8 mouse cellular contexts compared by ENCODE assay signal in the genomic region with DNA sequence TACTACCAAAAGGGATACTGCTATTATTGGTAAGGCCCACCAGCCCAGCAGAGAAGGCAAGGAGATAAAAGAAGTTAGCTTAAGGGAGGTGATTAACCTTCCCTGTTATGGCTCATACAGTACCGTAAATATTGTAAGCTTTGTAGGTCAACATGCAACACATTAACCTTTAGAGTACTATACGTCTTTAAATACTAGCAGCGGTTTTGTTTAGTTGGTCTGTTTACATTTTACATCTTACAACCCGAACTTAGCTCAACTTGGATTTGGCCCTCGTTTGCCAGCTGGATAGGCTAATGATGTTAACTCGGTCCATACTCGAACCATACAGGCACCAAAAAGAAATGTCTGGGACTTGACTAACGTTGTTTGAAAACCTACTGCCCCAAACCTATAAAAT. TPM values are rescaled to one million over a fixed set of nuclear protein-coding genes. Genes with fewer than 3 reads are reported as not detected.
DNase-seq lines count a peak whose midpoint lies in the region; ATAC-seq and TF ChIP-seq lines count a peak whose summit lies in the region.

No protein-coding gene starts in this region.

- H3K27me3 ChIP-seq in liver, adult 2 months (ENCODE audit: control insufficient read depth, insufficient read depth, low read length) = no peaks in the 10 kb centered on the region
- H3K27me3 ChIP-seq in embryonic facial prominence, embryonic 12.5 days = no peaks in the 10 kb centered on the region
- no peaks in the 10 kb centered on the region for H3K27me3 ChIP-seq in hindbrain, postnatal 0 days (ENCODE audit: insufficient read depth, low read length)
- no peaks in the 10 kb centered on the region for H3K27me3 ChIP-seq in midbrain, postnatal 0 days (ENCODE audit: insufficient read depth, low read length)

- peak overlapping the region; percentile 87 for H3K4me2 ChIP-seq in embryonic facial prominence, embryonic 12.5 days (replicated peaks)
- peak overlapping the region; percentile 99 for H3K4me2 ChIP-seq in hindbrain, postnatal 0 days (ENCODE audit: low read depth, low read length)
- peak overlapping the region; percentile 82 for H3K4me2 ChIP-seq in midbrain, postnatal 0 days (ENCODE audit: low read depth, low read length, poor library complexity, severe bottlenecking)

- no peaks in the 10 kb centered on the region for H3K9me3 ChIP-seq in embryonic facial prominence, embryonic 12.5 days
- H3K9me3 ChIP-seq in hindbrain, postnatal 0 days (ENCODE audit: low read length) = no peaks in the 10 kb centered on the region
- H3K9me3 ChIP-seq in midbrain, postnatal 0 days (ENCODE audit: low read length) = no peaks in the 10 kb centered on the region

- no peak for TF ChIP-seq POLR2A in liver, adult 2 months (IDR thresholded peaks at IDR 0.05; ENCODE audit: extremely low read depth, insufficient read depth, low read length)

- no peak overlapping the region for H3K27ac ChIP-seq in liver, adult 2 months (replicated peaks; ENCODE audit: insufficient read depth, low read depth, low read length)
- peak overlapping the region; percentile 63; the same call in 1 of the 2 replicates for H3K27ac ChIP-seq in embryonic facial prominence, embryonic 12.5 days
- H3K27ac ChIP-seq in hindbrain, postnatal 0 days = peak overlapping the region; percentile 45; the same call in 1 of the 2 replicates
- H3K27ac ChIP-seq in midbrain, postnatal 0 days (ENCODE audit: low read depth, low read length) = no peak overlapping the region

- WGBS in liver, adult 2 months = 1% methylated on average over 8 of the region's 8 CpGs
- WGBS in embryonic facial prominence, embryonic 12.5 days = 9% methylated on average over 8 of the region's 8 CpGs
- WGBS in hindbrain, postnatal 0 days = 11% methylated on average over 8 of the region's 8 CpGs
- 14% methylated on average over 8 of the region's 8 CpGs for WGBS in midbrain, postnatal 0 days

- no peaks in the 10 kb centered on the region for H3K36me3 ChIP-seq in liver, adult 2 months (ENCODE audit: control insufficient read depth, insufficient read depth, low read length)
- no peaks in the 10 kb centered on the region for H3K36me3 ChIP-seq in embryonic facial prominence, embryonic 12.5 days
- no peaks in the 10 kb centered on the region for H3K36me3 ChIP-seq in hindbrain, postnatal 0 days (ENCODE audit: insufficient read depth, low read length)
- no peaks in the 10 kb centered on the region for H3K36me3 ChIP-seq in midbrain, postnatal 0 days (ENCODE audit: insufficient read depth, low read length)

- no peak for ATAC-seq in embryonic facial prominence, embryonic 12.5 days (ENCODE audit: insufficient number of reproducible peaks, insufficient read depth, low FRiP score, low TSS enrichment)
- ATAC-seq in hindbrain, postnatal 0 days = no peak
- ATAC-seq in midbrain, postnatal 0 days (ENCODE audit: low FRiP score) = no peak
- no peak for ATAC-seq in activated CD4-positive, CD25-positive, alpha-beta regulatory T cell, adult 4 months

- H3K9ac ChIP-seq in liver, adult 2 months (ENCODE audit: low read depth, low read length) = peak overlapping the region; percentile 77
- H3K9ac ChIP-seq in embryonic facial prominence, embryonic 12.5 days = peak overlapping the region; percentile 71
- H3K9ac ChIP-seq in hindbrain, postnatal 0 days (replicated peaks; ENCODE audit: low read length) = peak overlapping the region; percentile 63
- H3K9ac ChIP-seq in midbrain, postnatal 0 days (replicated peaks; ENCODE audit: low read length, poor library complexity, severe bottlenecking) = peak overlapping the region; percentile 48

- peaks cover 7% of the 10 kb centered on the region for H3K4me1 ChIP-seq in liver, adult 2 months (ENCODE audit: control insufficient read depth, insufficient read depth, low read length)
- H3K4me1 ChIP-seq in embryonic facial prominence, embryonic 12.5 days = peaks cover 6% of the 10 kb centered on the region; the same call in 1 of the 2 replicates
- peaks cover 3% of the 10 kb centered on the region; the same call in 1 of the 2 replicates for H3K4me1 ChIP-seq in hindbrain, postnatal 0 days (ENCODE audit: insufficient read depth, low read length)
- peaks cover 12% of the 10 kb centered on the region; the same call in 1 of the 2 replicates for H3K4me1 ChIP-seq in midbrain, postnatal 0 days (ENCODE audit: insufficient read depth, low read length)

- TF ChIP-seq CTCF in liver, adult 2 months (IDR thresholded peaks at IDR 0.05; ENCODE audit: low read depth, low read length) = no peak
- TF ChIP-seq CTCF in hindbrain, postnatal 0 days (IDR thresholded peaks at IDR 0.05; ENCODE audit: low read depth) = no peak
- no peak for TF ChIP-seq CTCF in midbrain, postnatal 0 days (IDR thresholded peaks at IDR 0.05)

- no peaks in the 10 kb centered on the region for H3K79me2 ChIP-seq in liver, adult 2 months (ENCODE audit: control insufficient read depth, insufficient read depth, low read length)

- H3K4me3 ChIP-seq in liver, adult 2 months (ENCODE audit: insufficient read depth, low read depth, low read length) = peak overlapping the region; percentile 75
- H3K4me3 ChIP-seq in embryonic facial prominence, embryonic 12.5 days = peak overlapping the region; percentile 87
- peak overlapping the region; percentile 80 for H3K4me3 ChIP-seq in hindbrain, postnatal 0 days (ENCODE audit: low read length)
- peak overlapping the region; percentile 57 for H3K4me3 ChIP-seq in midbrain, postnatal 0 days (ENCODE audit: low read depth, low read length)

- DNase-seq in liver, adult 2 months (ENCODE audit: extremely low read depth, low read depth, low spot score) = no peak
- DNase-seq in liver = no peak
- DNase-seq in hindbrain, postnatal 0 days (ENCODE audit: low spot score) = no peak
- DNase-seq in midbrain, postnatal 0 days (ENCODE audit: low spot score) = no peak
- DNase-seq in layer of hippocampus, postnatal 10 days (ENCODE audit: low spot score in 2 of 2) = no peak
- DNase-seq in cerebellum, postnatal 14 days = no peak

RNA-seq across cellular contexts. Expression of a gene that starts 0.6 kb away (rescaled TPM):
- total RNA-seq in liver, adult 2 months (2014; rRNA removed) = 3.4 and 3.7 TPM in 2 replicates
- polyA plus RNA-seq in liver, adult 2 months (2012; rRNA removed) = 1.2 and 1.4 TPM in 2 replicates
- polyA plus RNA-seq in embryonic facial prominence, embryonic 12.5 days (2016; fragmentation: Nextera tagmentation; extraction: Ambion mirVana) = 13.6 and 14.0 TPM in 2 replicates
- 5.5 and 7.1 TPM in 2 replicates for total RNA-seq in hindbrain, postnatal 0 days (2014; rRNA removed)
- 5.6 and 5.9 TPM in 2 replicates for polyA plus RNA-seq in hindbrain, postnatal 0 days (2015; fragmentation: Nextera tagmentation; extraction: Ambion mirVana)
- 4.2 and 5.5 TPM in 2 replicates for total RNA-seq in midbrain, postnatal 0 days (2014; rRNA removed)
- 4.4 and 5.0 TPM in 2 replicates for polyA plus RNA-seq in midbrain, postnatal 0 days (2015; fragmentation: Nextera tagmentation; extraction: Ambion mirVana)
- total RNA-seq in layer of hippocampus, postnatal 10 days (2021) = 1 to 10 TPM; 9.1 TPM
- polyA plus RNA-seq in activated CD4-positive, CD25-positive, alpha-beta regulatory T cell, adult 4 months (2017; shearing (Covaris generic)) = 1 to 10 TPM; 4.0 to 4.7 TPM

RNA-seq across cellular contexts. Expression of a gene that starts 59.3 kb away (rescaled TPM):
- total RNA-seq in liver, adult 2 months (2014; rRNA removed) = 0.65 and 1.2 TPM in 2 replicates
- polyA plus RNA-seq in liver, adult 2 months (2012; rRNA removed) = 0.41 and 0.86 TPM in 2 replicates
- polyA plus RNA-seq in embryonic facial prominence, embryonic 12.5 days (2016; fragmentation: Nextera tagmentation; extraction: Ambion mirVana) = 1.4 TPM in 2 replicates
- total RNA-seq in hindbrain, postnatal 0 days (2014; rRNA removed) = 5.4 and 22.0 TPM in 2 replicates
- 8.3 TPM in 2 replicates for polyA plus RNA-seq in hindbrain, postnatal 0 days (2015; fragmentation: Nextera tagmentation; extraction: Ambion mirVana)
- 6.6 and 15.8 TPM in 2 replicates for total RNA-seq in midbrain, postnatal 0 days (2014; rRNA removed)
- polyA plus RNA-seq in midbrain, postnatal 0 days (2015; fragmentation: Nextera tagmentation; extraction: Ambion mirVana) = 8.7 and 11.2 TPM in 2 replicates
- 1 to 10 TPM; 3.6 to 7.4 TPM for total RNA-seq in layer of hippocampus, postnatal 10 days (2021)
- under 1 TPM in 1 of 2 experiments, not detected in 1; 0.60 TPM for polyA plus RNA-seq in activated CD4-positive, CD25-positive, alpha-beta regulatory T cell, adult 4 months (2017; shearing (Covaris generic))

Comparison
In these comparisons a context has a peak if more than half of its experiments do, and no peak if none do; other contexts are left out.
1. H3K27ac ChIP-seq: peak in embryonic facial prominence, embryonic 12.5 days (single experiment) and hindbrain, postnatal 0 days (single experiment); none in liver, adult 2 months (single experiment) and midbrain, postnatal 0 days (single experiment).
2. Peak in every context shown above with its lines, with median percentiles within 50 percentile points of each other: H3K4me3 ChIP-seq, H3K9ac ChIP-seq and H3K4me2 ChIP-seq.